Mouse (Mus musculus) MN1 (cell line): ENCODE results near the gene Hsp90ab1.

Experiments
- DNase-seq: peaks from one replicate; pipeline ENCODE4 v3.0.0-alpha.2; 2016; ENCODE audit warnings: low spot score

The Hsp90ab1 gene

GRCm38 (mm10) chr17:45580958-45581477 lies 7.9 kb upstream of the Hsp90ab1 start:
- DNase-seq = peak; percentile 88

- no peak for DNase-seq
Measured at GRCm38 (mm10) chr17:45579554-45579953, 6.5 kb upstream of the Hsp90ab1 start.

GRCm38 (mm10) chr17:45578843-45579242 lies 5.8 kb upstream of the Hsp90ab1 start:
- DNase-seq = no peak

GRCm38 (mm10) chr17:45578242-45578641 lies 5.2 kb upstream of the Hsp90ab1 start:
- DNase-seq = no peak

GRCm38 (mm10) chr17:45575123-45575897 lies 2.2 kb upstream of the Hsp90ab1 start:
- DNase-seq = peak; percentile 50

GRCm38 (mm10) chr17:45574129-45574761 lies 1.2 kb upstream of the Hsp90ab1 start:
- peak; percentile 83 for DNase-seq

- peak; percentile 97 for DNase-seq
Measured at GRCm38 (mm10) chr17:45573780-45574123, 681 bp upstream of the Hsp90ab1 start.

- DNase-seq = peak; percentile 91
Measured at GRCm38 (mm10) chr17:45572103-45573086, 676 bp downstream of the Hsp90ab1 start.

GRCm38 (mm10) chr17:45569999-45570398 lies 3.1 kb downstream of the Hsp90ab1 start:
- peak; percentile 48 for DNase-seq

- peak; percentile 40 for DNase-seq
Measured at GRCm38 (mm10) chr17:45568990-45569389, 4.1 kb downstream of the Hsp90ab1 start.

GRCm38 (mm10) chr17:45567162-45567601 lies 5.9 kb downstream of the Hsp90ab1 start:
- DNase-seq = peak; percentile 70

GRCm38 (mm10) chr17:45566360-45567161 lies 6.5 kb downstream of the Hsp90ab1 start:
- DNase-seq = peak; percentile 70

- DNase-seq = no peak
Measured at GRCm38 (mm10) chr17:45566031-45566359, 7.1 kb downstream of the Hsp90ab1 start.

GRCm38 (mm10) chr17:45565103-45565502 lies 8.0 kb downstream of the Hsp90ab1 start:
- DNase-seq = no peak

GRCm38 (mm10) chr17:45564531-45565084 lies 8.5 kb downstream of the Hsp90ab1 start:
- DNase-seq = peak; percentile 63

GRCm38 (mm10) chr17:45563655-45564530 lies 9.2 kb downstream of the Hsp90ab1 start, which contains the start of gene Slc35b2:
TSS of gene Slc35b2 (plus strand) at chr17:45563874.
- peak; percentile 99 for DNase-seq

GRCm38 (mm10) chr17:45563216-45563615 lies 9.9 kb downstream of the Hsp90ab1 start:
- DNase-seq = peak; percentile 19

GRCm38 (mm10) chr17:45559732-45560525 lies 13.1 kb downstream of the Hsp90ab1 start:
- DNase-seq = no peak
